Mouse (Mus musculus) left cerebral cortex, adult 8-10 months (tissue): ENCODE measurements around the gene Ddhd1. TPM values are rescaled to one million over a fixed set of nuclear protein-coding genes. Genes with fewer than 3 reads are reported as not detected.

ENCODE experiments used
- DNase-seq, 2 experiments: peaks; one replicate each; pipeline ENCODE4 v3.0.0; 2022; ENCODE audit warnings: low spot score in 2 of 2
- total RNA-seq, 4 experiments: library from RNA; stranded (reverse); gene quantifications; 2 replicates each; pipeline ENCODE4 v1.2.4; 2022

The Ddhd1 gene
- total RNA-seq, 4 experiments from 2014 or later: 80.5 to 87.9 (median 81.8) TPM

DNA sequence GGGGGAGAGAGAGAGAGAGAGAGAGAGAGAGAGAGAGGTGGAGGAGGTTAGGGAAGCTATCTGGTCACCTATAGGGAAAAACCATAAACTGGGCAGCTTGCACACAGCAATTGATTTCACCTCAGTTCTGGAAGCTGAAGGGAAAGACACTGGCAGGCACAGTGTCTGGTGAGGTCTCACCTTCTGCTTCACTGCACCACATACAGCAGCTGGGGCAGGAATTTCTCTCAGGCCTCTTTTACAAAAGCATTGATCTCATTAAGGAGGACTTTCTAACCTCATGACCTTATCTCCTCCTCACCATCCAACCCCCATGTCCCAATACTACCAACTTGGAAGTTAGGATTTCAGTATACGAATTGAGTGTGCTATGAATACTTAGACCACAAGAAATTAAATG lies 13.2 kb downstream of the Ddhd1 start:
- DNase-seq: no peak

DNA sequence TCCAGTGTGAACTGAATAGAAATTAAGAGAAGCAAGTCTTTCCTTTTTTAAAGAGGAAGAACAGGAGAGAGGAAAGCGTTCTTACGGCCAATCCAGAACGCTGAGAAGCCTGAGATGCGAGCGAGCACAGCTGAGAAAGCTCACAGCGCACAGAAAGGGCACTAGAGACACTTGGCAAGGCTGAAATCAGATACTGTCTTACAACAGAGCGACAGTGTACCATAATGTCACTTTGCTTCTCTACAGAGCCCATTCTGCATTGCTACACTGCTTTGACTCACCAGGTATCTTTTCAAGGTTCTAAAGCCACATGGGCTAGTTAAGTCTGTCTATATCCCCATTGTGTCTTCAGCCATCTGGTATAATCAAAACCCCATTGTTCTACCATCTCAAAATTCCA lies 13.7 kb downstream of the Ddhd1 start:
- no peak for DNase-seq

DNA sequence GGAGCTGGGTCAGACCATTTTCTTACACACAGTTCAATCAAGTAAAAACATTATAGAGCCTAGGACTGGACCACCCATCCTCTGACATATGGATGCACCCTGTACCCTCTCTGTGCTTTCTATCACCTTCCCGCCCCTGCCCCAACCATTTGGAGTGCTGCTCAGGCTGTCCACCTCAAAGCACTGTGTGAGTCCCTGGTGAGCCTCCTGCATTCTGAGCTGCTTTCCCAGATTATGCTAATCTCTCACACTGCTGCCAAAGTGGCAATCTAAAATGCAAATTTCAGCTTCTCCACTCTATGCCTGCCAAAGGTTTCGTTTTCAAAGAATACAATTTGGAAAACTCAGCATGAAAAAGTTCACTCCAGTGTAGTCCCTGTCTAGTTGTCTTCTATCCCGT lies 14.5 kb downstream of the Ddhd1 start:
- DNase-seq: no peak

DNA sequence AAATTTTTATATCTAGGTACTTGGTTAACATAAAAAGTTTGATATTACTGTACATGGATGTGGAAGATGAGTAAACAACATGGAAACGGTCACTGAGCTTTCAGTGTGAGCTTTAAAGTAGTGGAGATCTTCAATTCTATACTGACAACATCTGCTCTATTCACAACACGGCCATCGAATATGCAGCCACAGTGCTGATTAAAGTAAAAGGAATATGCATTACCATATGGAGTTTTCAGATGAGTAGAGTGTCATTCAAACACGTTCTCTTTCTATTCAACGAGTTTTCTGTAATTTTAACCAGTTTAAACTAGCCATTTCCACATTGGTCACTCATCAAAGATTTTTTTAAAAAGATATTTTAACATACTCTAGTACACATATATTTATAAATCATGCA lies 15.1 kb downstream of the Ddhd1 start:
- DNase-seq: no peak

DNA sequence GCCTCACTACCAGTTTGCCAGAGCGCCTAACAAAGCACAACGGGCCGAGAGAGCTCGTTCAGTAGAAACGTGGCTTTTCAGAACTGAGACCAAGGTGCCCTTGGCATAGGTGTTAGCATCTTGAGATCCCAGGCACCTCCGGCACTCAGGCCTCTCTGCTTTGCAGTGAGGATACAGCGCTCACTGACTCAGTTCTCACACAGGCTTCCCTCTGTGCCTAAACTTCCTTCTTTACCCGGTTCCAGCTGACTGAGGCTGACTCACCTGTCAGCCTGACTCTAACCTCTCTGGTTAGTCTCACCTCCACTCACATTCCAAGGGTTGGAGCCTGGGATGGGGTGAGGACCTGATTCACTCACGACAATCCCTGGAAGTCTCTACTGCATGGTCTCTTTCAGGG lies 15.7 kb downstream of the Ddhd1 start:
- no peak for DNase-seq

DNA sequence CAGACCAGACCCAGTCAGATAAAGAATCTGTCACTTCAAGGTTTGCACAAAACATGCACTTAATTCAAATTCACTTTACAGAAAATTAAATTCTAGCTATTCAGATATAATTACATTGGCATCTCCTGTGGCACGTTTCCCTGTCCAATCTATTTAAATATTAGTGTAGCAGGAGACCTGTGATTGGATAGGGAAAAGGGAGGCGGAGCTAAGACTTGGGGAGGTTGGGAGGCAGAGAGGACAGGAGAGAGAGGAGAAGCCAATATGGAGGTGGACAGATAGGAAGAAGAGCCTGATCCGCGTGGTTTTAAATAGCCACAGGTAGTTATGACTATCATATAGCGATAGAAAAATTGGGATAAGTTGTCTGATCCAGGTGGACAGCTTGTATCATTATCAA lies 19.2 kb downstream of the Ddhd1 start:
- no peak for DNase-seq

DNA sequence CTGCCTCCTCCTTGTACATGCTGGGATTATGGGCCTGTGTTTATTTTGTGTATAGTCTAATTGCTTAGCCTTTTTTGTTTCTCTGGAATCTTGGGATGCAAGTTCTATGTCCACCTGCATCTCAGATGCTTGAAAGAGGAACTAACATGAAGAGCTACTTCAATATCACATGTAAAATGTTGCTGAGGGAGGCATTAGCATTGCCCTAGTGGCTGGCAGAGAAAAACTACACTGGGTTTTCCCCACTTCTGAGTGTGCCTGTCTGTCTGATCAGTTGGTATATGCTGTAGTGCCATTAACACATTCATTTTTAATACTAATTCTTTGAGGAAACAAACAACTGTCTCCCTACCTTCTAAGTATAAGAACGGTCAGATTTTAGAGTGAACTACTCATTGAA lies 22.4 kb downstream of the Ddhd1 start:
- DNase-seq: no peak

DNA sequence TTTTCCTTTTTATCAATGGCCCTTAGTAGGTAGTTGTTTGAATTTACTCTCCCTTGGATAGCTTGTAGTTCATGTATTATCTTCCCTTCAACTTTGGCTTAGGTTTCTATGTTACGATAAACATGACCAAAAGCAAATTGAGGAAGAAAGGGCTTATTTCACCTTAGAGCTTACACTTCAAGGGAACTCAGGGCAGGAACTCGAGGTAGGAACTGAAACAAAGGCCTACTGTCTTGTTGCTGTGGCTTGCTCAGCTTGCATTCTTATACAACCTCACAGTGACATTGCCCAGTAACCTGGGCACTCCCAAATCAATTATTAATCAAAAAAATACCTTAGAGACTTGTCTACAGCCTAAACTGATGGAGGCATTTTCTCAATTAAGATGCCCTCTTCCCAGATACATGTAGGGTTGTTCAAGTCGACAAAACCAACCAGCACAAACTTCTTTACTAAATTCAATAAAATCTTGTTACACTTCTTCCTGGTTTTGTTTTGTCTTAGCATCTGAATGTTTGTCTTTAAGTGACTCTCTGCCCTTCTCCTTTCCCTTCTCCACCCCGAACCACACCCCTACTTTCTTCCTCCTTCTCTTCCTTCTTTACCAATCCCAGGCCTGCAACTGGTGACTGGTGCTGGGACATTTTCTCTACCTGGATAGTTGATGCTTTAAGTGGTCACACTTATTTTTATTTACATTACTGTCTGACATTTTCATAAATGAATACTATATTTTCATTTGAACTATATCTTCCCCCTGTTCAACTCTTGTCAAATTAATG lies 25.0 kb downstream of the Ddhd1 start:
- no peak for DNase-seq

DNA sequence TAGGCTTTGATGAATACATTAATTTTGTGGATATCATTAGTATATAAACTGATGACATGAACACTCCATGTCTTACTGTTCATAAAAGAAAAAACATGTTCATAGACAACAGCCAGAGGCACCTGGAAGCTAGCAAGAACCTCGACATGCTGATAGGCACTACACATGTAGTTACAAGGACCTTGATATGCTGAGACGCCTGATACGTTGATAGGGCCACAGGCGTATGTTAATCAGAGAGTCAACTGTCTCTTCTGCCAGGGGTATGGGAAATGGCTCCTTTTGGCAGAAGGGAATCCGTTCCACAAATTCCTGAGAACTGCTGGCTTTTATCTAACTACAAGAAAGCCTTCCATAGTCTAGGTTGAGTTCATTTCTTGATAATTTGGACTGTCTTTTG lies 27.4 kb downstream of the Ddhd1 start:
- no peak for DNase-seq

DNA sequence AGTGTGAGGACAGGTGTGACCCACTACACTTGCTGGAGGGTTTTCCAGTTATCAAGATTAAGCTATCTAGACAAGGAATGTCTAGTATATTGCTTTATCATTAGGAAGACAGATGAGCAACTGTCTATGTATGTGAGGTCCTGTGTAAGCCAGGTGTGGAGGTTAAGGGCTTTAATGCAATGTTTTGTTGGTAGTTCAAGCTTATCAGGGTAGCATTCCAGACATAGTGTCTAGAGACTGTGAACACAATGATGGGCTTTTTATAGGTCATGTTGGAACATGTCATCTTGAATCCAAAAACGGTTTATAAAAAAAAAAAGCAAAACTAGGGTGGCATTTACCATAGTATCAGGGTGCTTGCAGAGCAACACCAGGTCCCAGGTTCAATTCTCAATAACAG lies 28.0 kb downstream of the Ddhd1 start:
- DNase-seq: no peak

DNA sequence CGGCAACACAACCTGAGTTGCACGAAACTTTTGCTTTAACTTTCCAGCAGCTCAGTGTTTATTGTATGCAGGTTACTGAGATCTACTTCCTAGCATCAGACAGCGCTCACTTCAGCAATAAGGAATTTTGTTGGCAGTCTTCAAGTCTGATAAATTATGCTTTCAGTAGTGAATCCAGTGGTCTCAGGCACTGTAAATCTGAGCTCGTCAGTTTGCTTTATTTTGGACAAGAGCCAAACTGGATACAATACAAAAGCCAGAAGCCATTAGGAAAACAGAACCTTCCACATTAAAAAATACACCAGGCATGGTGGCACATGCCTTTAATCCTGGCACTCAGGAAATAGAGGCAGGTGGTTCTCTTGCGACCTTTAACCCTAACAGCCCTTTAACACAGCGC lies 39.6 kb downstream of the Ddhd1 start:
- DNase-seq: no peak

DNA sequence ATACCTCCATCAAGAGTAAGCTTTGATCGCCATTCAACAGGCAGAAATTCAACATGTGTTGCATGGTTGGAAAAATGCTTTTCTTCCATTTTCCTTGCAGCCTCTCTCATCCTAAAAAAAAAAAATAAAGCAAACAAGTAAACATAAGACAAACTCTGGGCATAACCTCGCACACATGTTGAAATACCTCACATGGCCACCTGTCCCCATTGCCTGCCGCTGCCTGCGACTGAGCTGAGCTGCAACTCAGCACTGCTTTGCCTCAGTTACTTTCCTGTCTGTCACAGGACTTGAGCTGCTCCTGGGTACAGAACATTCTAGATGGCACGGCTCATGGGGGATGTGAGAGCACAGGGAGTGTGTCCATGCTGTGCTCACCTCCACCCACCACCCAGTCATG lies 41.4 kb downstream of the Ddhd1 start:
- DNase-seq: no peak

DNA sequence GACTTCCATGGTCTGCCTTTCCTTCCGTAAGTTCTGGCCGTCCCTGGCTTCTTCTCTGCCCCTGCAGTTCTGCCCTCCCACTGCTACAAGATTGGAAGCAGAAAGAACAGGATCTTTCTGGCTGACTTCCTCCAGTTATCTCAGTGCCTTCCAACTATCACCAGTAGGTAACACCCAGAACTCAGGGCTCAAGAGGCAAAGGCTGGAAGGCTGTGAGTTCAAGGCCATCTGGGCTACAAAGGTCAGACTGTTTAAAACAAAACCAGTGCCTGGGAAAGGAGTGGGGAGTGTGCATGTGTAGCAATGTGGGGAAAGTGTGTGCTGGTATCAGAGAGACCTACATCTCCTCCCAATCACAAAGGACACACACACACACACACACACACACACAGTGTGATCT lies 42.2 kb downstream of the Ddhd1 start:
- DNase-seq: no peak

DNA sequence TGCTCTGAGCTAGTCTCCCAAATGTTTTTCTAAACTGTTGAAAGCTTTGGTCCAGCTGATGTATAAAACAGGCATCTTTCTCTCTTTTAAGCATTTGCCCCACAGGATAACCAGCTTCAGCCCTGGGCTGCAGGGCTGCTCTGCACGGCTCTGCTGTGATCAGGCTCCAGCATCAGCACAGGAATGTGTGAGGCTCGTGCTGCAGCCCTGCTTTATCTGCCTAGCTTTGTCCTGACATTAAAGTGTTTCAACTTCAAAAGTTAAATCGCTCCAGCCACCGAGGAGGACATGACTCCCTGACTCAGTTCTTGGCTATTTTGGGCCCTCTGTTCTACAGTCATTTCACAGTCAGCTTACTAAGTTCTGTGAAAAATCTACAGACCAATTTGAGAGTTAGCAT lies 43.1 kb downstream of the Ddhd1 start:
- no peak for DNase-seq

DNA sequence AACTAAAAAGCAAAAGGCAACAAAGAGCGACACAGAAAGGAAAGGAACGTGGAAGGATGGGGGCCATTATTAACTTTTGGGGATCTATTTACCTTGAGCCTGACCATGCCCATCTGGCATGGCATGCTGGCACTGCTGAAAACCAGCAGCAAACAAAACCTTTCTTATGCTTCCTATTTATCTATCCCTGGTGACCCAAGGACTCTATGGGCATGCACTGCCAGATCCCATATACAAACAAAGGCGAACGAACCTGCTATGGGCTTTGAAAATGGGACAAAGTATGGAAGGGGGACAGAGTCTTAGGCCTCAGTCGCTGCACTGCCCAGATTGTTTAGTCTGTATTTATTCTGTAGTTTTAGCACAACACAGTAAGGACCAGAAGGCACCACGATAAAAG lies 43.5 kb downstream of the Ddhd1 start:
- DNase-seq: no peak

DNA sequence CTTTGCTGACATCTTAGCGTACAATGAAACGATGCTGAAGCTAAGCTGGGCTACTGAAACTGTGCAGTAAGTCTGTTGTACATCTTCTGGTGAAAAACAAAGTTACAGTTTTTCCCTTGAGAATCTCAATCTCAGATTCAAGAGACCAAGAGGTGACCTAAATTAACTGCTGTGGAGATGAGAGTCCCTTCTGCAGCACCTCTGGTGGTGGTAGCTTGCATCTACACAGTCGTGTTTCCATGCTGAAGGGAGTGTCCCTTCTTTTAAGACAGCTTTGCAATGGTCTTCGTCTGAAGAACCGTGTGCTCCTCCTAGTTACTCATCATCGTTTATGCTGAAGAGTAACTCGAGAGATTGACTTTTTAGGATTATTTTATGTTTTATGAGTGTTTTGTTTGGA lies 46.3 kb downstream of the Ddhd1 start:
- DNase-seq: no peak

DNA sequence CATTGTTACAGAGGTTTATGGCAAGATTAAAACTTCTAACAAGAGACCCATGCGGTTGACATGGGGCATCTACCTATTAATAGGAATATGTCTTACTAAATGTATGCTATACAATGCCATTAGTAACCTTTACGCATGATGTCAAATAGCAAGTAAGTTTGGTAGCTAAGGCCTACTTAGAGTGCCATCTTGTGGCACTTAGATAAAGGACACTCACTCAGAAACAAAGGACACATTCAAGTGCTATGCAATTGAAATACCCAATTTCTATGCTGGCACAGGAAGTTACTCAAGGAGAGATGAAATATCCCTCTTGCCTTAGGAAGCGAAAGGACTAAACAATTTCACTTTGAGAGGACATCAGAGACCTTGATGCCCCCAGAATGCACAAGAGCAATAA lies 55.9 kb downstream of the Ddhd1 start:
- DNase-seq: no peak

DNA sequence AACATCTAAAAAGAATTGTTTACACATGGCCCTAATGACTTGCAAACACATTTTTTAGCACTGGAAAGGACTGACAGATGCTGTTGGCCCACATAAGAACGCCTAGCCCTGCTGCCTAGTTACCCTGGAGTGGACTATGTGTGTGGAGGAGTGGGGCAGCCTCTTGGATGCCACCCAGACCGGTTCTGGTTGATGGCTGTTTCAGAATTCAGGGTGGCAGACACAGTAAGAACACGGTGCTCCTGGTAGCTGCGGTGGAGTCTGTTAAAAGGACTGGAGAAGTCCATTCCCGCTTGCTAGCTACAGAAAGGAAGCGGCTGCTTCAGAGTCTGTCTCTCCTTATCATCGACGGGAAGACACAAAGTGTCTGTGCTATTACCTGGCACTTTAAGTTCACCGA lies 57.4 kb downstream of the Ddhd1 start:
- peak in 1 of 2 experiments; percentile 51 for DNase-seq

DNA sequence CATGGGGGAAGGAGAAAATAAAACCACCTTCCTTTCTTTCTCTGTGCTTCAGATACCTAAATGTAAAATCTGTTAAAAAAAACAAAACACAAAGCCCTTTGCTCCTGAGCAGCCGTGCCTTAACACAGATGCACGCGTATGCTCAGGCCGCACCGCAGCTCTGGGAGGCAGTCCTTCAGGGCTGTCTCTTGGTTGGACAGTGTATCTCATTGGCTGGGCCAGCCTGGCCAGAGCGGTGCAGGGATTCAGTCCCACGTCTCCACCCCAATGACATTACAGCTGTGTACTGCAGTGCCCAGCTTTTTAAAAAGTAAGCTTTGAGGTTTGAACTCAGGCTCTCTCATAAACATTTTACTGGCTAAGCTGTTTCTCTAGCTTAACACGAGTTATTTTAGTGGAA lies 60.1 kb downstream of the Ddhd1 start:
- no peak for DNase-seq

DNA sequence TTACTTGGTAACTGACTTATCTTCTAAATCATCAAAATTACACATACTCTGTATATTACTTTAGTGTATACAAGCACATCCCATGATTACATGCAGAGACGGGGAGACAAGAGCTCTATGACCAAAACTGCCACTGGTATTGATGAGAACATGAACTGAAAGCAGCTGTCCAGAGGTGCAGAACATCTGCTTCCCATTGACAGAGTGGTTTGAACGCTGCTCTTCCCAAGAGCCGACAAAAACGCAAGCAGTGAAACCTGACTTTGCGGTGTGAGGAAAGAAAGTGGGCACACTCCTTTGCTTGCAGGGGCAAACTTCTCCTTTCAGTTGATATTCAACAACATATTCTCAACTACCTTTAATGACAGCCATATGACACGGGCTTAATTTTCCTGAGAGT lies 64.7 kb downstream of the Ddhd1 start:
- no peak for DNase-seq

DNA sequence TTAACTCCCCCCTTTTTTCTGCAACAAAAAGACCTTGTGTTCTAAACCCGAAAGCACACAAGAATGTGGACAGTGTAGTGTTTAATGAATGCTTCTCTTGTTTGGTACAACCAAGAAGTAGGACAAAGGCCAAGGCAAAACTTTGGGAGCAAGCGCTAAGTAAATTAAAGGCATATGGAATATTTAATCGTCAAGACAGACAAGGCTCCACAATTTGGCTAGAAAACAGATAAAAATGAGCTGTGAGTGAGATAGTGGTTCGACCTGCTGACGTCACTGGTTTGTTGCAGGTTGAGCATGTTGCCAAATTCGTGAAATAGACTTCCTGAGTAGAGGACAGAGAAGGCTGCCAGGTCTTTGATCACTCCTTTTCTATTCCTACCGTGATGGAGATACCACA lies 69.5 kb downstream of the Ddhd1 start:
- DNase-seq: no peak

DNA sequence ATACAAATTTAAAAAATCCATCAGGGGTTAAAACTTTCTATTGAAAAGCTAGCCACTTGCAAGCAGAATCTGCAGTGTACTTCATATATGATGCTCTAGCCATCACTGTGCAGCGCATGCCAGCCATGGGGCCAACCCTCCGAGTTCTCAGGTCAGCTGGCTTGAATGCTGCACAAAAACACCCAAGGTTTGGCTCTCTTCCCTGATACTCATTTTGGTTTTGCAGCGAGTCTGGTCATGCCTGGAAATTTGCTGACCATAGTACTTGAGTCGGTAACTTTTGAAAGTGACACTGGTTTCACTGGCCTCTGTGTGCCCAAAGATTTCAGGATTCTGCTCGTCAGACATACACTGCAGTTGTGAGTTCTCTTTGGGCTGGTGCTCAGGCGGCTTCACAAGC lies 70.4 kb downstream of the Ddhd1 start:
- no peak for DNase-seq

DNA sequence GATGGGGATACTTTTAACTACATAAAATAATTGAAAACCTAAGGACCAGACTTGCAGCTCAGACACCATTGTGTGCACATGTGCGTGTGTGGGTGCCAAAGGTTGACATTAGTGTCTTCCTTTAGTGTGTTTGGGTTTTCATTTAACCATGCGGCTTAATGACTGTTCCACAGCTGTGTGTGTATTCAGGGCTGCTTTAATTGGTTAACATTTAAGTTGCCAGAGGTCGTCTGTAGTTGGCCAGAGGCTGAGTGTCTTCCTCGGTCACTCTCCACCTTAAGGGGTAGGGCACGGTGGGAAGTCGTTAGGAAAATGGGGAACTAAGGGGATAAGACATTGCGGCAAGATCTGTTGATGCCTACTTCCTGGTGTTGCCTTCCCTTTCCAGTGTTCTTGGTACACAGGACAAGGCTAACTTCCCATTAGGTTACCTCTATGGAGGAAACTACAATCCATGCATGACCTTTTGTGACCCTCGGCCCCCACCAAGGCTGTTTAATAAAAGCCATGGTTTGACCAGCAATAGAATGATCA lies 74.4 kb downstream of the Ddhd1 start:
- DNase-seq: no peak
